ENCODE assay signal across 21 mouse cellular contexts in genomic region chr5:148165111-148165510, GRCm38 (mm10).
"Had no signal": no experiment of that assay in that cellular context is flagged by ENCODE, and none has a peak within 500 bp of the region (broad histone marks: within the 10 kb centered on the region; RNA-seq: fewer than 3 reads in every experiment).

No protein-coding gene starts in this region.

- ATAC-seq: hindbrain, embryonic 16.5 days; hindbrain, postnatal 0 days; inflammation-experienced regulatory T-cells, adult 6 months; intestine, embryonic 15.5 days; intestine, embryonic 16.5 days; intestine, postnatal 0 days had no signal

- DNase-seq: heart, postnatal 10 days; heart, postnatal 36 days; heart, postnatal 4 days; kidney, adult 11 months; kidney, adult 18-20 months; kidney, adult 2 months; kidney, adult 8-10 months; kidney, adult 9 months; kidney, postnatal 10 days; kidney, postnatal 14 days; kidney, postnatal 25 days; kidney, postnatal 36 days; kidney, postnatal 4 days; layer of hippocampus, adult 9-11 months; layer of hippocampus, postnatal 36 days had no signal
